Mouse (Mus musculus) cerebellum, postnatal 10 days (tissue): ENCODE results near the gene Ikbip.

Source experiments
- DNase-seq, 2 experiments: peaks; one replicate each; pipeline ENCODE4 v3.0.0; 2021; ENCODE audit warnings: mixed read lengths in 2 of 2

Gene Ikbip

DNA sequence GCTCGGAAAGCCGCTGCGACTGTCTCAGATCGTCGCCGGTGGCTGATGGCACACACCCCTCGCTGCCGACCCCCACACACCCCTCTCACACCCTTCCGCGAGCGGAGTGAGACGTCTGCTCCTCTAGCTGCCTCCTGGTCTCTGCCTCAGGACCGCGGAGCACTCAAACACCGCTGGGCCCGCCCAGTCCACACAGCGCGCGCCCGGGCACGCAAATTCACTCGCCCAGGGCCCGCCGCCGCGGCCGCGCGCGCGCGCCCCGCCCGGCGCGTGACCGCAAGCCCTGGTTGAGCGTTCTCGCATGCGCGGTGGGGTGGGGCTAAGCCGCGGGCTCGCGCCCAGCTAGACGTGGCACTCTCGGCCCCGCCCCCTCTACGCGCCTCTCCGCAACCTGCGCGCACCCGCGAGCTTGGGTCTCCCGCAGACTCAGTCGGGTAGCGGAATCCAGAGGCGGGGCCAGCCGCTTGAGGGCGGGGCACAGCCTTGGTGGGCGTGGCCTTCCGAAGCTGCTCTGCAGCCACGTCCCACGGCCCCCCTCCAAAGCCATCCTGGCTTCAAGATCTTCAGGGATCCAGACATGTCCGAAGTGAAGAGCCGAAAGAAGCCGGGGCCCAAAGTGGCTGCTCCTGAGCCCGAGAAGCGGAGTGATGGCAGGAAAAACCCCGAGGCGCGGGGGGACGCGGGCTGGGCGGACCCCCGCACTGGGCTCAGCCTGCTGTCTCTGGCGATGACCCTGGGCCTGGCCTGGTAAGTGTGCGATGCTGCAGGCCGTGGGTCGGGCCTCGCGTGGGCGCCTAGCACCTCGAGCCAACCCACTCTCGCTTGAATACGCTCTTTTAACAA, at the start of gene Ikbip, which contains the start of gene Apaf1:
Ikbip (plus strand) TSS at position 391 of the 843 bp plus-strand sequence.
Apaf1 (minus strand) TSS at position 221 of the 843 bp plus-strand sequence.
- peak; percentile 100 for DNase-seq

DNA sequence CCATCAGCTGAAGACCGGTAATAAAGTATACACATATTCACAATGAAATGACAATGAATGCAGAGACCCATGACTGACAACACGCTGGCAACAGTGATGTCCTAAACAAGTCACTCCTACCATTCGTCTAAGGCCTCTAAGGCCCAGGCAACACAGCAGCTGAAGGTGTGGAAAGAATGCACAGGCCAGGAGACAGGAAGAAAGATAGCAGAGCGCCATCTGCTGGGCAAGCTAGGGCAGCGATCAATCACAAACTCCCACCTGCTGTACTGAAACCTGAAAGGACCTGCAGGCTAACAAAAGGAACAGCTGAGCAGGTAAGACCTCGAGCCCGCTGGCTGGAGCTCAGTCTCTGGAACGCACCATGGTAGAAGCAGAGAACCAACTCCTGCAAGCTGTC, 48.8 kb upstream of the Ikbip start:
- peak; percentile 89 to 91 for DNase-seq

DNA sequence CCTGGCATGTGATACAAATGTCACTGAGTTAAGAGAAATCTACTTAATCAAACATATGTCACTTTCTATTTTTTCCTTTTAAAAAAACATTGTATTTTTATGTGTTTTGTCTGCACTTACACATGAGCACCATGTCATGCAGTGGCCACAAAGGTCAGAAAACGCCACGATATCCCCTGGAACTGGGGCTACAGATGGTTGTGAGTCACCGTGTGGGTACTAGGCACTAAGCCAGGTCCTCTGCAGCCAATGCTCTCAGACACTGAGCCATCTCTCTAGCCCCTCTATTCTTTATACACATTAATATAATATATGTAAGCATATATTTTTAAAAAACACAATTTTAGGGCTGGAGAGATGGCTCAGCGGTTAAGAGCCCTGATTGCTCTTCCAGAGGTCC, 33.0 kb upstream of the Ikbip start:
- peak; percentile 65 to 71 for DNase-seq

DNA sequence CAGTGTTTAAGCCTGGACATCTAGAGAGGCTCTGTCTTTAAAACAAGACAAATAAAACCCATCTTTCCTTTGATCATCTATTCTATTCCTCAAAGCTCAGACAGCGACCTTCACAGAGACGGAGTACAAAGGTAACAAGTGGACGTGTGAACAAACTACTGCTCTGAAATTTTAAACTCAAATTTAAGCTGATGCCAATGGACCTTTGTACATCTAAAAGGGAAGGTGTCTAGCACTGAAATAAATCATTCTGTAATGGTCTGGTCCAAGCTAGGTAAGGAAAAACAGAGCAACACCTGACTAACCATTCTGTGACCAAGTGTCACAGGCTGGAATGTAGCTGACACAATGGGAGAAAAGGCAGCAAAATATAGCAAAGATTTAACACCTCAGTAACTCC, 31.6 kb upstream of the Ikbip start:
- no peak for DNase-seq

DNA sequence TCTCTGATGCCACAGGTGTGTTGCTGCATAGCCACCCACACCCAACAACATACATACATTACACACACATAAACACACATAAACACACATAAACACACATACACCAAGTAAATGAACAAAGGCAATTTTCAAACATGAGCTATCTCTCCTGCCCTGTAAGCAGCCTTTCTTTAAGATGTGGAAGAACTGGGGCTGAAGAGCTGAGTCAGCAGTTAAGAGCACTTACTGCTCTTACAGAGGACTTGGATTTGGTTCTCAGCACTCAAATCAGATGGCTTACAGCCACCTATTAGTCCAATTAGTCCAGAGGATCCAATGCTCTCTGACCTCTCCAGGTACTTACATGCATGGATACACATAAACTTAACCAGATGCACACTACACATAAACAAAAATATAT, 30.0 kb upstream of the Ikbip start:
- DNase-seq: no peak

DNA sequence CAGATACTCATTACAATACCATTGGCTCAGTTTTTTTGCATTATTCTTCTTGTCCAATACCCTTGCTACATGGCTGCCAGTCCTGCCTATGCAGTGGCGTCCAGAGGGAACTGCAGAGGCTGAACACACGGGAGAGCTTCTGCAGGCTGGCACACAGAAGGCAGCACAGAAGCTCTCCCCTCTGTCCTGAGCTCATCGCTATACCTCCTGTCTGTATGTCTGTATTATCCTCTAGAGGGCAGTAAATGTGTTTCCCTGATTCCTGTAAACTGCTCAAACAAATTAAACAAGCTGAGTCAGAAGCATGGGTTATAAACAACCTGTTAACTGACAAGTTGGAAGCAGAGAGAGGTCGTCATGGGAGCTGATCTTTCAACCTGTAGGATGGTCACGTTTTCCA, 22.0 kb upstream of the Ikbip start:
- peak in 1 of 2 experiments; percentile 21 for DNase-seq

DNA sequence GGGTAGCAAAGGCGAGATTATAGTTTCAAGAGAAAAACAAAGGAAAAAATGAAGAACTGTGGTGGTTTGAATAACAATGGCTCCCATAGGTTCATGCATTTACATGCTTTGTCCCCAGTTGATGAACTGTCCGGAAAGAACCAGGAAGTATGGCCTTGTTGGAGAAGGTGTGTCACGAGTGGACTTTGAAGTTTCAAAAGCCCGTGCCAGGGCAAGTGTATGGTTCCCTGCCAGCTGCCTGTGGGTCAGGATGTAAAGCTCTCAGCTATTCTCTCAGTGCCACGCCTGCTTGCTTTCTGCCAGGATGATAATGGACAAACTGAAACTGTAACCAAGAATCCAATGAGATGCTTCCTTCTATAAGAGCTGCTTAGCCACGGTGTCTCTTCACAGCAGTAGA, 20.4 kb upstream of the Ikbip start:
- DNase-seq: no peak

DNA sequence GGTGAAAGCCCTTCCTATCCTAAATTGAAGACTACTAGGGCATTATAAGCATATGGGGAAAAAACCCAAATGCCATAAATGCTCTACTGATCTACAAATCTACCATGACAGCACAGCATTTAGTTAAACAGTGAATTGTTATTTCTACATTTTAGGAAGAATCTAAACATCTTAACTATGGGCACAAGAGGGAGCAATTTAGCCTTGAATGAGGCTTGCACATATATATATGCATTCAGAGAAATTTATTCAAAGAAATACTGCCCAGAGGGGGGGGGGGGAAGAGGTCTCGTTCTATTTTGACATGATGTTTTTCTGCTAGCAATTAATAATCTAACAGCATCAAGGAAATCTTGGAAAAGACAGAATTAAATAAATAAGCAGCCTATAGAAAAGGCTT, 11.0 kb upstream of the Ikbip start:
- no peak for DNase-seq

DNA sequence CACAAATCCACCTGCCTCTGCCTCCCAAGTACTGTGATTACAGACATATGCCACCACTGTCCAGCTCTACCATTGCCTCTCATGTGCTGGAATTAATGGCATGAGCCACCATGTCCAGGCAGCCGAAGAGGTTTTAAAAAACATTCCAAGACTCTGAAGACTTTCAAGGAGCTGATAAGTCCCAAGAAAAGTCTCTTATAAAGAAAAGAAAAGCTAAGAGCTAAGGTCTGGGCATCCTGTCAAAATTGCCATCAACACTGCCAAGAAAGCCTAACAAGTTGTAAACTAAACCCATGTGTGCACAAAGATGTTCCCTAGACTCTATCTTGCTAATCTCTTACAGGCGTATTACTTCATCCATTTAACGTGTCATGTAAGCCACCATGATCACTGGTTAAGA, 9.4 kb upstream of the Ikbip start:
- no peak for DNase-seq

DNA sequence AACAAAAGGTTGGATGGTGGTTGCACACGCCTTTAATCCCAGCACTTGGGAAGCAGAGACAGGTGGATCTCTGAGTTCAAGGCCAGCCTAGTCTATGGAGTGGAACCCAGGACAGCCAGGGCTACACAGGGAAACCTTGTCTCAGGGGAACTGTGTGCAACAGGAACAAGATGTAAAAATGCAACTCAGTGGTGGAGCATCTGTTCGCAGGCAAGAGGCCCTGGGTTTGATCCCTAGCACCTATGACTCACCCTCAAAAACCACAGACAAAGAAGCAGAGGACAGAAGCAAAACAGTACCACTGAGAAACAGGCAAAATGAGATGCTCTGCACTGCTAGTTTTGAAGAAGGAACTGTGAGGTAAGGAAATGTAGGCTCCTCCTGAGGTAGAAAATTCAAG, 6.1 kb upstream of the Ikbip start:
- DNase-seq: no peak

DNA sequence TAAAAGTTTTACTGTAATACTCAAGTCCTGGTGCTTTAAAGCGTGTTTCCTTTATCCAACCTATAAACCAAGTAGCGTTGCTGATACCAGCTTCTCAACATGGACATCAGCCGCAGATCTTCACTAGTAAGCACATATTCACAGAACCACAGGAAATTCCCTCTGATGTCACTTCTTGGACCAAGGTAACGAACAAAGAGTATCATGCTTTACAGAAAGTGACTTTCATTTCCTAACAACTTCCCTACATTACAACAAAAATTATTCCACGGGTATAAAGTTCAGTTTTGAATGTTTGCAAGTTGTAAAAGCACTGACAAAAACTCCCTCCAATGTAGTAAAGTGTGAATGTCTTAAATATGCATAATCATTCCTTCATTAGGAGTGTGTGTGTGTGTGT, 2.2 kb upstream of the Ikbip start:
- DNase-seq: no peak

DNA sequence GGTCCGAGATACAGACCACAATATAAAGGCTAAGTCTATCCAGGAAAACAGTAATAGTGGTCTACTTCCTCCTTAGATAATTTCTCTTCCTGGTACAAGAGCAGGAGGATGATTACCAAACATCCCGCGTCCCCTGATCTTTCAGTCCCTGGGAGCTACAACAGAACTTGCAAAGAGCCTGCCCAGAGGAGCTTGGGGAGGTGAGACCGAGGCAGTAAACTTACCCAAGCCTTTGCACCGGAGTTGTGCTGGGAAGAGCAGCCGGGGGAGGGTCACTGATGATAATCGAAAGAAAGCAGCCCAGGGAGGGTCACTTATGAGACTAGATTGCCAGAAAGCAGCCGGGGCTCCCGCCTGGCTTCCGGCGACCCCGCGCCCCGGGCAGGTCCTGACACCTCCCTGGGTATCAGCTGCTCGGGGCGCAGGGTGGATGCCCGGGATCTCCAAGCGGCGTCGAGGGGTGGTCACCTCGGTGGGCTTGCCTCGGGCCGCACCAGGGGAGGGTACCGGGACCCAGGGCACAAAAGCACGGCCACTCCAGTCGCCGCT, 707 bp upstream of the Ikbip start:
- DNase-seq: no peak

DNA sequence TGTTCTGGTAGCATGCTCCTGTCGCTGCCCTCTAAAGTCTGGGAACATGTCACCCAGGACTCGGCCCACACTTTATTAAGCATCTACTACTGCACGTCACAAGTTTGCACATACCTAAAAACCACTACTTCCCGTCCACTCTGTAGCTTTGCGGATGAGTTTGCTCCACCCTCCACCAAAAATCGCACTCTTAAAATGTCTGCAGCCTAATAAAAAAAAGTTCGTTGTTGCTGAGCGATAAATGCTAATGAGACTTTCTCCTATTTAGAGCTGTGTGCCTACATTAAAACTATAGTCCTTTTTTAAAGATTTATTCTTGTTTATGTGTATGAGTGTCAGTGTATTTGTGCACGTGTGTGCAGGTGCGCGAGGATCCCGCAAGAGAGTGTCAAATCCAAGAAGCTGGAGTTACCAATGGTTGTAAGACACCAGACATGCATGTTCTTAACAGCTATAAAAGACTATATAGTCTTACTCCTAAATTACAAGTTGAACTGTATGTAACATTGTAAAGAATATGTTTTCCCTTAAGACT, 720 bp downstream of the Ikbip start:
- no peak for DNase-seq

DNA sequence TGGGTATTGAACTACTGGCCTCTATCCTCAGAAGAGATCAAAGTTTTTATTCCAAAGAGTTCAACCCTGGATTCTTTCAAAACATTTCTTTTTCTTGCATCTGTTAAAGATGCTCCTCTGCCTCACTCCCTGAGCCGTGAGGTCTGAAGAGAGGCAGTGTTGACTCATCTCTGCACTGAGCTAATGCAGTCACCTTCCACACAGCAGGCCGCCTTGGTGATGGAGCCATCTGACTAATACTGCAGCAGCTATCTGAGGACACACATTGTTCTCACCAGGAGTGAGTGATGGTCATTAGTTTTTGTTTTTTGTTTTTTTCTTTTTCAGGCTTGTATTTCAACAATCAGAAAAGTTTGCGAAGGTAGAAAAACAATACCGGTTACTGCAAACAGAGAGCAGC, 10.1 kb downstream of the Ikbip start:
- DNase-seq: no peak

DNA sequence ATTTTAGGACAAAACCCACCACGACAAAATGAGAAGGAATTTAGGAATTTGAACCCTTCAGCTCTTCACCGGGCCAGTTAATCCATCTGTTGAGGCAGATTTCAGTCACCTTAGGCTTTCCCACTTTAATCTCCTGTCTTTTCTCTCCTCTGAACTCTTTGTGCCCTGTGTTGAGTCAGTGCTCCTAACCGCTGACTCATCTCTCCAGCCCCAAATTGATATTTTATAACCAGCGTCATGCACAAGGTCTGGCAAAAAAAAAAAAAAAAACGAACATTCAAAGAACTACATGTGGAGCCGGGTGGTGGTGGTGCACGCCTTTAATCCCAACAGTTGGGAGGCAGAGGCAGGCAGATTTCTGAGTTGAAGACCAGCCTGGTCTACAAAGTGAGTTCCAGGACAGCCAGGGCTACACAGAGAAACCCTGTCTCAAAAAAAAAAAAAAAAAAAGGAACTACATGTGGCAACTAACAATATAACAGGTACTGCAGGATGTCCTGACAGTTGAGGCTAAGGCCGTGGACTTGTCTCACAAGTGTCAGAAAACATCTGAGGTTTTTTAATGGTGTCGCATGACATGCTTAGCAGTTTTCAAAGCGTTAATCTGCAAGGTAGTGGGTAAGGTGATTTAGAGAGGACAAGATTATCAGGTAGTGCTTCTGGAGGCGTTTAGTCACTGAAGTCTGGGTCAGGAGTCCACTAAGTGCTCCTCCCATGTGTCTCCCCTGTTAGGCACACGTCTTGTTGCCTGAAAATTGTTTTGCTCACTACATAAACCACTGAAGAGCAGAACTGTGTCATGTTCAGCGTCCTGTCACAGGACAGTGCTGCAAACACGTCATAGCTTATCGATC, 11.7 kb downstream of the Ikbip start:
- DNase-seq: no peak

DNA sequence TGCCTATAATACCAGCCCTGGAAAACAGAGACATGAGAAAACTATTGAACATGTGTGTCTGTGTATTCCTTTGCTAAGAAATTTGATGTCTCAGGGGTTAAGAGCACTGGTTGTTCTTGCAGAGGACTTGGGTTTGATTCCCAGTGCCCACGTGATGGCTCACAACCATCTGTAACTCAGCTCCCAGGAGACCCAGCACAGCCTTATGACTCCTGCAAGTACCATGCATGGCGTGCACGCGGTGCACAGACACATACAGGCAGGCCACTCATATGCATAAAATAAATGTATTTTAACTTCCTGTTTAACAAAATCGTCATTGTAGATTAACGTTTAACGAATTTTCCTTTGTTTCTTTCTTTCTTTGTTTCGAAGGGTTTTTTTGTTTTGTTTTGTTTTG, 15.3 kb downstream of the Ikbip start:
- DNase-seq: no peak

DNA sequence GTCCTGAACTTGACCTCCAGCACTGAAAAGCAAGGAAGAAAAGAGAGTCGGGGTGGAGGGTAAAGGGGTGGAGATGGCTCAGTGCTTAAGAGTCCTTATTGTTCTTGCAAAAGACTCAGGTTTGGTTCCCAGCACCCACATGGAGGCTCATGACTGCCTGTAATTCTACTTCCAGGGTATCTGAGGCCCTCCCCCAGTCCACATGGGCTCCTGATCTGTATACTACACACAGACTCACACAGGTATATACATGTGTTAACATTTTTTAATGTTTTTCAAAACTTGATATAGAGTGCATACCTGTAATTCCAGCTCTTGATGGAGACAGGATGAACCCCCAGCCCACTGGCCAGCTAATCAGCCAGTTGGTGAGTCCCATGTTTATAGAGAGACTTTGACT, 17.4 kb downstream of the Ikbip start:
- DNase-seq: no peak

DNA sequence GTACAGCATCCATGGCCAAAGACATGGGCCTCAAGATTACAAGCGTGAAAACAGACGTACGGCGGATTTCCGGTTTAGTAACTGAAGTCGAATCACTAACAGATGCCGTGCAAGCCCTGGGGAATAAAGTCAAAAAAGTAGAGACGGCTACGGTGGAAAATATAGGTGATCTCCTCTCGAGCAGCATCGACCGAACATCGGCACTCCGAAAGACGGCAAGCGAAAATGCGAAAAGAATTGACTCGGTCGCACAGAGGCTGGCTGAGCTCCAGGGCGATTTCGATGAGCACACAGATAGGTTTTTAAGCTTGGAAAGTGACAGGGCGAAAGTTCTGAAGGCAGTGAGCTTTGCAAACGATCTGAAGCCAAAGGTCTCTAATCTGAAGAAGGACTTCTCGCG, 19.2 kb downstream of the Ikbip start:
- DNase-seq: no peak

DNA sequence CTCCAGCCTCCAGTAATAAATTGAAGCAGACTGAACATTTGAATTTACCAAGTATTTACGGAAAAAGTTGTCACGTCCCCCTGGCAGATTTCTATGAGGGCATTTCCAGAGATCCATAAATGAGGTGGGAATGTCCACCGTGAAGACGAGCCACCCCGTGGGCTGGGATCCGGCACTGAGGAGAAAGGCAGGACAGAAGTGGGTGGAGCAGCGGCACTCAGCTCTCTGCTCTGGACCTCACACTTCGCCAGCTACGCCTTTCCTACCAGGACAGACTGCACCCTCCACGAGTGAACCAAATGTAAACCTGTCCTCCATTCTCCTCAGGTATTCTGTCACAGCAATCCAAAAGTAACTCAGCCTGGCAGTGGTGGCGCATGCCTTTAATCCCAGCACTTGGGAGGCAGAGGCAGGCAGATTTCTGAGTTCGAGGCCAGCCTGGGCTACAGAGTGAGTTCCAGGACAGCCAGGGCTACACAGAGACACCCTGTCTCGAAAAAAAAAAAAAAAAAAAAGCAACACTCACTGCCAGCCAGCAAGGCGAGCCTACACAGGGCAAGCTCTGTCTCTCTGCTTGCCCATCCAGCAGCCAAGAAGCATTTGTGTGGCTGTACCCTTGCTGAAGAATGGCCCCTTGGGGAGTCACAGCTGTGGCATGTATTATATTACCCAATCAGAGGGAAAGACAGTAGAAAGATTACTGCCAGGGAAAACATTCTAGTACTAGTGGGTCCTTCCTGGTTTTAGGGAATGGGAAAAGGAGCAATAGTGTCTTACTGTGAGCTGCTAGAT, 20.3 kb downstream of the Ikbip start:
- DNase-seq: no peak

DNA sequence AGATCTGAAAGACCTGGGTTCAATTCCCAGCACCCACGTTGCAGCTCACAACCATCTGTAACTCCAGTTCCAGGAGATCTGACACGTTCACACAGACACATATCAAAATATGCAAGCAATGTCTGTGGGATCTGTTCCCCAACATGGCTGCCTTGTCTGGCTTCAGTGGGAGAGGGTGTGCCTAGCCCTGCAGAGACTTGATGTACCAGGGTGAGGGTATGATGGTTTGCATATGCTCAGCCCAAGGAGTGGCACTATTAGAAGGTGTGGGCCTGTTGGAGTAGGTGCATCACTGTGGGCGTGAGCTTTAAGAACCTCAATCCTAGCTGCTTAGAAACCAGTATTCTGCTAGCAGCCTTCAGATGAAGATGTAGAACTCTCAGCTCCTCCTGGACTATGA, 23.2 kb downstream of the Ikbip start:
- DNase-seq: no peak

DNA sequence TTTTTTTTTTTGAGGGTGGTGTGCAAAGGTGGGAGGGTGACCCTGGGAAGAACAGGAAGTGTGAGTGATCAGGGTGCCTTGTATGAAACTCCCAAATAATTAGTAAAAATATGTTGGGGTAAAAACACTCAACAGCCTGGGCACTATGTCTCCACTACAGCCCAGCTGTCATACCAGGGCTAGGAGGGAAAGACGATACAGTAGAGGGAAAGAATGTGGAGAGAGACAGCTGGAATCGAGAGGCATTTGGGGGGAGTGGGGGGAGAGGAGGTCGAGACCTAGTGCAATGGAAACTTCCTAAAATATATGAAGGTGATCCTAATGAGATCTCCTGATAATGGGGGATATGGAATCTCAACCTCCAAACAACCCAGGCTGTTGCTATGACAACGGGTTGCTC, 27.1 kb downstream of the Ikbip start:
- no peak for DNase-seq

DNA sequence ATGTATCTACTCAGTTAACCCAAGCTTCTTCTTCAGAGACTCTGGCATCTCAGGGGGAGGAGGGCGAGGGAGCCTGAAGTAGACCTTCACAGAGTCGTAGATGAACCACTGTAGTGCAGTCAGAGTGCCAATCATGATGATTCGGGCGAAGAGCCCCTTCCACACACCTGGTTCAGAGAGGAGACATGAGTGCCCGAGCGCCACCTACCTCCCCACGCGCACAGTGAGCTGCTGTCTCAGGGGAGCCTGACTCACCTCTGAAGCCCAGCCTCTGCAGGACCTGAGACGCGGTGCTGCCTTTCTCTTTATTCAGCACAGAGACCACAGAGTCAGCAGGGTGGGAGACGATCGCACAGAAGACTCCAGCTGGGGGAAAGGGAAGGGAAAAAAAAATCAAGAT, 34.2 kb downstream of the Ikbip start:
- no peak for DNase-seq

DNA sequence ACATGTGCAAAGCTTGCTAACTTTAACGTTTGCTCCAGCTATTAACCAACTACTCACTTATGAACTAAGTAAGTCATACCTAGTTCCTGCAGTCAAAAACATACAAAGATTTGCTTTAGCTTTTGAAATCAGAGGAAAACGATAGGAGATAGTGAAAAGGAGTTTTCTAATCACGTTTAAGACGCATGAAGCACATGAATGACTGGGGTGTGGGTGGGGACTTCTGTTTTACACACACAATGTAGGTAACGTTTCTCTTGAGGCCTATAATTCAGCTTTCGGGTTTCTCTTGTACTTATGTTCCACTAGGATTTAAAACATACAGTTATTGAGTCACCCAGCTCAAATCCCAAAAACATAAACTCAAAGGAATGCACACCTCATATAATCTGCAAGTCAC, 39.9 kb downstream of the Ikbip start:
- DNase-seq: no peak
